Mouse (Mus musculus) liver, embryonic 15.5 days (tissue): ENCODE data around the gene Dis3l2. TPM values are rescaled to one million over a fixed set of nuclear protein-coding genes. Genes with fewer than 3 reads are reported as not detected.

ENCODE experiments used
- ATAC-seq: fragments of 200-750 bp; cut with Nextera tagmentation; 2 replicates; pipeline ENCODE4 v1.8.0; 2017; ENCODE audit warnings: moderate number of reproducible peaks, mild to moderate bottlenecking, moderate library complexity; ENCODE audit not compliant: insufficient read depth
- H3K27ac ChIP-seq: fragments of 300-500 bp; sonication (generic); replicated peaks from 2 replicates; pipeline ENCODE4 v1.5.1; 2015; ENCODE audit warnings: mild to moderate bottlenecking, inconsistent platforms
- H3K27me3 ChIP-seq: fragments of 300-500 bp; sonication (generic); 2 replicates; pipeline ENCODE4 v1.6.1; 2015; ENCODE audit warnings: mild to moderate bottlenecking, inconsistent platforms
- H3K36me3 ChIP-seq: fragments of 300-500 bp; sonication (generic); replicated peaks from 2 replicates; pipeline ENCODE4 v1.6.1; 2015; ENCODE audit warnings: moderate library complexity, mild to moderate bottlenecking, inconsistent platforms
- H3K4me1 ChIP-seq: fragments of 300-500 bp; sonication (generic); replicated peaks from 2 replicates; pipeline ENCODE4 v1.6.1; 2015; ENCODE audit warnings: inconsistent platforms
- H3K4me2 ChIP-seq: fragments of 300-500 bp; sonication (generic); 2 replicates; pipeline ENCODE4 v1.6.1; 2015; ENCODE audit warnings: moderate library complexity, mild to moderate bottlenecking, inconsistent platforms
- H3K4me3 ChIP-seq: fragments of 300-500 bp; sonication (generic); replicated peaks from 2 replicates; pipeline ENCODE4 v1.5.1; 2015; ENCODE audit warnings: mild to moderate bottlenecking, inconsistent platforms
- H3K9ac ChIP-seq: fragments of 300-500 bp; sonication (generic); 2 replicates; pipeline ENCODE4 v1.6.1; 2015; ENCODE audit warnings: moderate library complexity, mild to moderate bottlenecking, inconsistent platforms
- H3K9me3 ChIP-seq: fragments of 300-500 bp; sonication (generic); replicated peaks from 2 replicates; pipeline ENCODE4 v1.6.1; 2016; ENCODE audit warnings: inconsistent platforms
- WGBS: fragments of 180-500 bp; shearing (Covaris S2); methylation state at CpG from one replicate; pipeline ENCODE4 v1.1.7; 2015; ENCODE audit warnings: mixed read lengths; ENCODE audit not compliant: insufficient replicate concordance; 5-methylcytosine and 5-hydroxymethylcytosine counted together
- polyA plus RNA-seq: library from polyadenylated mRNA; unstranded; fragments of >200 nt; fragmentation: Nextera tagmentation; extraction: Ambion mirVana; gene quantifications from 2 replicates; pipeline ENCODE4 v1.2.1, GENCODE M21; 2015

The Dis3l2 gene
- polyA plus RNA-seq, 1 experiment from 2014 or later: 8.5 TPM

DNA sequence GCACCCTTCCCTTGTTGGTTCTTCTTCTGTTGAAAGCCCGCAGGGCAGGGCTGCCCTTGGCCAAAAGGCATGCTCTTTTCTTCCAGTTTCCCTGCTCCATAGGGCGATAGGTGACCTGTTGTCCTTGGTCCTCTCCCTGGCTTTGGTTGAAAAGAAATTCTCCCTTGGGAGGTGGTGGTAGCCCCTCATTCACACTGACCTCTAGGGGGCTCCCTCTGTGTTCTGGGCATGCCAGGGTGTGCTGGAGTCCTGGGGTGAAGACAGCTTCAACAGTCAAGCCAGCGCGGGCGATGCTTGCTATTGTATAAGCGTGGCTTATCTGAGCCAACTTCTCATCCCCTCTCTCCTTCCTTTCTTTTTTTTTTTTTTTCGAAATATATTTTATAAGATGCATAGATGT is 6.7 kb upstream of the Dis3l2 start:
- no peaks in the 10 kb centered on the region for H3K9me3 ChIP-seq
- 38% methylated on average over 7 of the region's 7 CpGs for WGBS

GRCm38 (mm10) chr1:86698721-86699120 is 4.9 kb upstream of the Dis3l2 start:
- H3K4me1 ChIP-seq: peaks cover 20% of the 10 kb centered on the region
- no peak overlapping the region for H3K27ac ChIP-seq
- H3K27me3 ChIP-seq: no peaks in the 10 kb centered on the region
- 32% methylated on average over 2 of the region's 2 CpGs for WGBS
- H3K9me3 ChIP-seq: no peaks in the 10 kb centered on the region
- H3K9ac ChIP-seq: no peak overlapping the region
- H3K4me2 ChIP-seq: no peak overlapping the region
- ATAC-seq: no peak
- no peak overlapping the region for H3K4me3 ChIP-seq
- no peaks in the 10 kb centered on the region for H3K36me3 ChIP-seq

More for the DNA sequence above, 6.7 kb upstream of the Dis3l2 start:
- Histone ChIP-seq H3K4me3 (no peak overlapping the region), H3K9ac (no peak overlapping the region), H3K27ac (no peak overlapping the region), H3K36me3 (no peaks in the 10 kb centered on the region), H3K27me3 (no peaks in the 10 kb centered on the region), H3K4me1 (peaks cover 11% of the 10 kb centered on the region), H3K4me2 (no peak overlapping the region)
- no peak for ATAC-seq

DNA sequence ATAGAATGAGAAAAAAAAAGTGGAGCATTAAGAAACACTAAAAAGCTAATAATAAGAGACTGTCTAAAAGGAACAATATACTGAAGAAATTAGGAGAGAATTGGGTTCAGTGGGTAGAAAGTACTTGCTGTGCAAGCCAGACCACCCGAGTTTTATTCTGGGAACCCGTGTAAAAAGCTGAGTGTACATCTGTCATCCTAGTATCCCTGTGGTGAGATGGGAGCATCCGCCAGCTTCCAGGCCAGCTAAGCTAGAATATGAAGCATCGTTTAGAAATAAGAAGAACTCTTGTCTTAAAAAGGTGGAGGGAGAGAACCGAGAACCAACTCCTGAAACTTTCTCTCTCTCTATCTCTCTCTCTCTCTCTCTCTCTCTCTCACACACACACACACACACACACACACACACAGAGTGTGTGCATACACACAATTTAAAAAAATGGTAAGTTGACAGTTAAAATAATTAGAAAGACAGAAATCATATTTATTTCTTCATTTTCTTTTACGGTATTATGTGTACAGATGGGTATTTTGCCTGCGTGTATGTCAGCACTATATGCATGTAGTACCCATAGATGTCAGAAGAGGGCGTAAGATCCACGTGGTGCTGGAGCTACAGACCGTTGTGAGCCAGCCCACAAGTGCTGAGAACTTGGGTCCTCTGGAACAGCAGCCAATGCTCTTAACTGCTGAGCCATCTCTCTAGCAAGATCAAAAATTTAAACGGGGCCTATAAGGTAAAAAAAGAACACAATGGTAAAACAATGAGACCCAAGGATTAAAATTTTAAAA is 4.1 kb upstream of the Dis3l2 start:
- Histone ChIP-seq H3K4me2 (no peak overlapping the region), H3K9ac (no peak overlapping the region), H3K4me3 (no peak overlapping the region), H3K36me3 (no peaks in the 10 kb centered on the region), H3K27ac (no peak overlapping the region), H3K27me3 (no peaks in the 10 kb centered on the region), H3K9me3 (no peaks in the 10 kb centered on the region), H3K4me1 (peaks cover 28% of the 10 kb centered on the region)
- ATAC-seq: no peak
- WGBS: 60% methylated on average over 11 of the region's 11 CpGs

- H3K4me3 ChIP-seq: no peak overlapping the region
- ATAC-seq: 0 out of 2 replicates have a peak, but pooled peaks have one; percentile 32
- H3K27me3 ChIP-seq: no peaks in the 10 kb centered on the region
- no peaks in the 10 kb centered on the region for H3K36me3 ChIP-seq
- no peak overlapping the region for H3K9ac ChIP-seq
- peak overlapping the region; percentile 11; the same call in 1 of the 2 replicates for H3K4me2 ChIP-seq
- no peaks in the 10 kb centered on the region for H3K9me3 ChIP-seq
- WGBS: 20% methylated on average over 7 of the region's 7 CpGs
- no peak overlapping the region for H3K27ac ChIP-seq
- H3K4me1 ChIP-seq: peaks cover 35% of the 10 kb centered on the region
These were observed 3.2 kb upstream of the Dis3l2 start for GRCm38 (mm10) chr1:86700367-86700766.

DNA sequence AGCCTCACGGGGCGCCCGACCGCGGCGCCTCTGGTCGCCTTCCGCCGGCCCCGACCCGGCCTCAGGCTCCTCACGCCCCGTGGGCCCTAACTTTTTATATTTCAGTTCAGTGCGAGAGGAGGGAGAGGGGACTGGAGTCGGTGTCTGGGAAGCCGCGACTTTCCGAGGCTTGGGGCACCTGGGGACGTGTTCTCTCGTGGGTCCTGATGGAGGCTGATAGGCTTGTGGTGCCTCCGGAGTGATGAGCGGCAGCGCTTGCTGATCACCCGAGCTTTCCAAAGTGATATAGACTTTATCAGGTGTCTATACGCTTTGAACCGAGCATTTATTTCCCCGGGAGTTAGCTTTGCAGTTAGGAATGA is 338 bp downstream of the Dis3l2 start:
- peak; percentile 62 for ATAC-seq
- peak overlapping the region; percentile 76 for H3K9ac ChIP-seq
- H3K4me1 ChIP-seq: peaks cover 40% of the 10 kb centered on the region
- no peaks in the 10 kb centered on the region for H3K9me3 ChIP-seq
- peak overlapping the region; percentile 78 for H3K4me2 ChIP-seq
- no peaks in the 10 kb centered on the region for H3K36me3 ChIP-seq
- under 1% methylated on average over 27 of the region's 27 CpGs for WGBS
- peak overlapping the region; percentile 84 for H3K4me3 ChIP-seq
- peak overlapping the region; percentile 82 for H3K27ac ChIP-seq
- H3K27me3 ChIP-seq: no peaks in the 10 kb centered on the region

DNA sequence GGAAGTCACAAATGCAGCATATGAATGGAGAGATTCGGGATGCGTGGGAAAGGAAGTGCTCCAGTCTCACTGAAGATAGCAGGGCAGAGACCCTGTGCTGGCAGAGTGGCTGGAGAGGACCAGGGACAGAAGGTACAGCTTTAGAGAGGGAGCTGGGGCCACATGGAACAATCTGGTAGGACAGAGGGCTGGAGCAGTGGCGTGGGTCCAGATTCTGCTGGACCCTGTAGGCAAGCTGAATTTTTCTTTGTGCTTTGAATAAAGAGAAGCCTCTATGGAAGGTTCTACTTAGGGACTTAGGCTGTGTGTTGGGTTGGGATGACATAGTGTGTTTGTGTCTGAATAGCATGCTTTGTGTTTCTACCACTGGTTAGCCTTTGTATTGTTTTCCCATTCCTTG is 1.9 kb downstream of the Dis3l2 start:
- Histone ChIP-seq H3K27ac (no peak overlapping the region), H3K4me3 (no peak overlapping the region), H3K9ac (no peak overlapping the region), H3K4me1 (peaks cover 39% of the 10 kb centered on the region), H3K9me3 (no peaks in the 10 kb centered on the region), H3K4me2 (no peak overlapping the region), H3K27me3 (no peaks in the 10 kb centered on the region), H3K36me3 (no peaks in the 10 kb centered on the region)
- ATAC-seq: no peak
- 75% methylated on average over 3 of the region's 3 CpGs for WGBS

DNA sequence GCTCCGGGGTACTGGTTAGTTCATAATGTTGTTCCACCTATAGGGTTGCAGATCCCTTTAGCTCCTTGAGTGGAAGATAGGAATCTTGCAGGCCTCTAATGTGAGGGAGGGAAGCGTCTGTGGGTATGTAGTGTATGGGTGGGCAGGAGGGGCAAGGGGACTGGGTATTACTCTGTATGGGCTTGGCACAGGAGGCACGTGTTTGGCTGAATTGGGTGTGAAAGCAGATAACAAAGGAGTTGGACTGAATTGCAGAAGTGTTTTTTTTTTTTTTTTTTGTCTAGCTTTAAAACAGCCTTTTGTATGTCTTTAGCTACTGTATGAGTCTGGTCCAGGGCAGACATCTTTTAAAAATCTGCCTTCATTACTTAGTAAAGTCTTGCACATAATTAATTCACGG is 5.9 kb downstream of the Dis3l2 start:
- Histone ChIP-seq H3K36me3 (no peaks in the 10 kb centered on the region), H3K27ac (no peak overlapping the region), H3K9me3 (no peaks in the 10 kb centered on the region), H3K4me1 (peaks cover 28% of the 10 kb centered on the region), H3K27me3 (no peaks in the 10 kb centered on the region), H3K4me3 (no peak overlapping the region), H3K4me2 (no peak overlapping the region), H3K9ac (no peak overlapping the region)
- no peak for ATAC-seq
- 46% methylated on average over 4 of the region's 4 CpGs for WGBS

- ATAC-seq: no peak
- Histone ChIP-seq H3K9me3 (no peaks in the 10 kb centered on the region), H3K4me2 (no peak overlapping the region), H3K9ac (no peak overlapping the region), H3K27ac (no peak overlapping the region), H3K4me1 (peaks cover 23% of the 10 kb centered on the region), H3K4me3 (no peak overlapping the region), H3K36me3 (no peaks in the 10 kb centered on the region), H3K27me3 (no peaks in the 10 kb centered on the region)
- WGBS: 60% methylated on average over 2 of the region's 2 CpGs
These were observed 8.4 kb downstream of the Dis3l2 start for GRCm38 (mm10) chr1:86712045-86712444.

DNA sequence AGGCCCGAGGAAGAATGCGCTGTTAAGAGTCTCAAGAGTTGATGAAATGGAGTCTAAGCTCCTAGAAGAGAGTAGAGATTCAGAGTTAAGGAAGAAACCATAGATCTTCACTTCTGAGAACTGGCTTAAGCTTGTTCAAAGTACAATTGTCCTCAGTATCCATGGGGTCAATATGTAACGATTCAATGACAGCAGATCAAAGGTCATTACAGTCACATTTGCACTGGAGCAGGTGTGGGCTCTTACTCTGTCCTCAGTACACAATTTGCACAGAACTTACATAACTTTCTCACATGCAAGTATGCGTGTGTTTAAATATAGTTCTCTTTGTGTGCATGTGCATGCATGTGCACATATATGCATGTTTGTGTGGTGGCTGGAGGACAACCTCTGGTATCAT is 9.4 kb downstream of the Dis3l2 start:
- WGBS: 71% methylated on average over 4 of the region's 4 CpGs
- Histone ChIP-seq H3K27me3 (no peaks in the 10 kb centered on the region), H3K9me3 (no peaks in the 10 kb centered on the region), H3K9ac (no peak overlapping the region), H3K4me2 (no peak overlapping the region), H3K27ac (0 out of 2 replicates have a peak overlapping the region, but pooled peaks have one; percentile 38), H3K4me3 (no peak overlapping the region), H3K4me1 (peaks cover 31% of the 10 kb centered on the region), H3K36me3 (no peaks in the 10 kb centered on the region)
- ATAC-seq: peak; percentile 22; the same call in 1 of the 2 replicates

DNA sequence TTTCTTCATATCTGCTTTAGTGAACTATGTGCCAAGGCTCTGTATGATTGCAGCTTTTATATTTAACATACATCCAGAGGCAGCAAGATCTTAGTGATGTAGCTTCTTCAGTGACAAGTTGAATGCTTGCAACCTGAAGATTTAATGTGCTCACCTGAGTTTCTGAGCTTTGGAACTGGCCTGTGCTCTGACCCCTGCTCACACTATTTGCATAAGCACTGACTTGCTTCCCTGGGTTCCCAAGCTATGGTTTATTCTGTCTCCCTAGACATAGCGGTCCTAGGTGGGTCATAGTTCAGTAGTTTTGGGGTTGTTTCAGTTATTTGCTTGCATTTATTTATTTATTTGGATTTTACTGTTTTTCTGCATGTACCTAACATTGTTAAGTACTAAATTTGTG is 14.6 kb downstream of the Dis3l2 start:
- WGBS: 76% methylated on average over 1 of the region's 1 CpGs
- H3K4me1 ChIP-seq: peaks cover 30% of the 10 kb centered on the region
- no peak overlapping the region for H3K4me2 ChIP-seq
- no peaks in the 10 kb centered on the region for H3K36me3 ChIP-seq
- no peak overlapping the region for H3K4me3 ChIP-seq
- H3K9ac ChIP-seq: no peak overlapping the region
- no peaks in the 10 kb centered on the region for H3K9me3 ChIP-seq
- no peak for ATAC-seq
- H3K27me3 ChIP-seq: no peaks in the 10 kb centered on the region
- H3K27ac ChIP-seq: no peak overlapping the region

DNA sequence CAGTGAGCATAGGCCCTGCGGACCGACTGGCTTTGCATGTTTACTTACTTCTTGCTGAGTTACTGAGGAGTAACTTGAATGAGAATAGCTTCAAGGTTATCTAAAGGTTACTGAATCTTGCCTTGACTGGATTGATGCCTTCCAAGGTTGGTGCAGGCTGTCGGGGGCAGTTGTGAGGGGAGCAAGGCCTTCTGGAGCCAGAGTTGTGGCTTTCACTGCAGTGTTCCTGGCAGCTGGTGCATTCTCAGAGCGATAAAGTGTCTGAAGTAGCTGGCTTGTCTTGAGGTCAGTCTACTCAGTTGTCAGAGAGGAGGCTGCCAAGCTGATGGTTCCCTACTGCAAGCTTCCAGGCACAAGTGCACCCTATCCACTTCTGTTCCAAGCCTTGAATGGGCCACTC is 15.8 kb downstream of the Dis3l2 start:
- no peak for ATAC-seq

More for the DNA sequence above, 15.8 kb downstream of the Dis3l2 start:
- no peaks in the 10 kb centered on the region for H3K9me3 ChIP-seq
- no peaks in the 10 kb centered on the region for H3K36me3 ChIP-seq
- no peak overlapping the region for H3K9ac ChIP-seq
- no peaks in the 10 kb centered on the region for H3K27me3 ChIP-seq
- no peak overlapping the region for H3K4me2 ChIP-seq
- no peak overlapping the region for H3K27ac ChIP-seq
- WGBS: 52% methylated on average over 4 of the region's 4 CpGs
- H3K4me3 ChIP-seq: no peak overlapping the region
- H3K4me1 ChIP-seq: peaks cover 27% of the 10 kb centered on the region
